Mouse (Mus musculus) adrenal gland, postnatal 10 days (tissue): Measurements from ENCODE around the gene Kif27. TPM values are rescaled to one million over a fixed set of nuclear protein-coding genes. Genes with fewer than 3 reads are reported as not detected.

Experiments
- DNase-seq: peaks from one replicate; pipeline ENCODE4 v3.0.0; 2021; ENCODE audit warnings: mixed read lengths
- microRNA-seq: library from miRNA; unstranded; fragments of <30 nt; microRNA quantifications from one replicate; pipeline ENCODE4 v1.2.0, GENCODE M21; 2021
- total RNA-seq, 2 experiments: library from RNA; stranded (reverse); gene quantifications; 2 replicates each; pipeline ENCODE4 v1.2.3; 2021

Kif27 gene
- total RNA-seq, 2 experiments from 2014 or later: 1.3 to 1.5 TPM

GRCm38 (mm10) chr13:58276256-58276655 lies 82.7 kb downstream of the Kif27 start:
- peak; percentile 50 for DNase-seq

GRCm38 (mm10) chr13:58275599-58275998 lies 83.3 kb downstream of the Kif27 start, which contains the start of gene Gkap1:
TSS of gene Gkap1 (minus strand) at chr13:58275699.
- no peak for DNase-seq

GRCm38 (mm10) chr13:58275076-58275475 lies 83.8 kb downstream of the Kif27 start:
- no peak for DNase-seq

- DNase-seq: peak; percentile 86
Measured at GRCm38 (mm10) chr13:58274259-58274991, 84.5 kb downstream of the Kif27 start.

- DNase-seq: peak; percentile 61
Measured at GRCm38 (mm10) chr13:58273411-58274258, 85.3 kb downstream of the Kif27 start.

- no peak for DNase-seq
Measured at GRCm38 (mm10) chr13:58266864-58267263, 92.1 kb downstream of the Kif27 start.

- DNase-seq: no peak
Measured at GRCm38 (mm10) chr13:58263546-58263945, 95.4 kb downstream of the Kif27 start.

- no peak for DNase-seq
Measured at GRCm38 (mm10) chr13:58261674-58262073, 97.2 kb downstream of the Kif27 start.

GRCm38 (mm10) chr13:58253268-58253667 lies 105.7 kb downstream of the Kif27 start:
- no peak for DNase-seq

- DNase-seq: no peak
Measured at GRCm38 (mm10) chr13:58248957-58249356, 110.0 kb downstream of the Kif27 start.

Small RNA genes within 50 kb of the gene (microRNA-seq; reads per million reads assigned to microRNA genes)
- gene Mir6369 (not detected), gene Mir7-1 (348 reads per million, percentile 61 among the genes with 10 or more reads in this experiment)

Other genes starting within 250 kb of the Kif27 start
- 1 to 10 TPM; 2.8 to 2.9 TPM for gene Klhl3, start 245.5 kb downstream of the Kif27 start, total RNA-seq
- 100 to 1,000 TPM; 139 to 143 TPM for gene Hnrnpa0, start 230.6 kb downstream of the Kif27 start, total RNA-seq
- 10 to 100 TPM; 43.8 to 48.6 TPM for gene Idnk, start 201.5 kb downstream of the Kif27 start, total RNA-seq
- 10 to 100 TPM; 89.6 to 93.1 TPM for gene Ubqln1, start 143.5 kb downstream of the Kif27 start, total RNA-seq
- 10 to 100 TPM; 41.0 to 42.1 TPM for gene Gkap1, start 83.4 kb downstream of the Kif27 start, total RNA-seq
- gene 2210016F16Rik, start 26.1 kb upstream of the Kif27 start, total RNA-seq: 10 to 100 TPM; 26.6 to 27.2 TPM
- gene Rmi1, start 43.1 kb upstream of the Kif27 start, total RNA-seq: 10 to 100 TPM; 15.2 to 19.8 TPM
- 100 to 1,000 TPM; 858 to 894 TPM for gene Hnrnpk, start 44.2 kb upstream of the Kif27 start, total RNA-seq